Mouse (Mus musculus): ENCODE data around the gene Nxf7.
"Not testable (repeated sequence)": the region's sequence is repeated elsewhere in the genome, so short reads cannot be mapped to it uniquely, and the experiment has no call there.

Nxf7 gene

GRCm38 (mm10) chrX:135598677-135599076, at the start of gene Nxf7:
TSS of gene Nxf7 (minus strand) at chrX:135598777.
- no peak for DNase-seq (ENCODE audit: low spot score)

GRCm38 (mm10) chrX:135627605-135628004, 29.0 kb upstream of the Nxf7 start, which contains the start of gene Prame:
TSS of gene Prame (minus strand) at chrX:135627705.
- no peak for DNase-seq (ENCODE audit: low spot score)

- DNase-seq (ENCODE audit: low spot score): peak; percentile 15
Observed at GRCm38 (mm10) chrX:135601298-135602029, 2.9 kb upstream of the Nxf7 start.

DNA sequence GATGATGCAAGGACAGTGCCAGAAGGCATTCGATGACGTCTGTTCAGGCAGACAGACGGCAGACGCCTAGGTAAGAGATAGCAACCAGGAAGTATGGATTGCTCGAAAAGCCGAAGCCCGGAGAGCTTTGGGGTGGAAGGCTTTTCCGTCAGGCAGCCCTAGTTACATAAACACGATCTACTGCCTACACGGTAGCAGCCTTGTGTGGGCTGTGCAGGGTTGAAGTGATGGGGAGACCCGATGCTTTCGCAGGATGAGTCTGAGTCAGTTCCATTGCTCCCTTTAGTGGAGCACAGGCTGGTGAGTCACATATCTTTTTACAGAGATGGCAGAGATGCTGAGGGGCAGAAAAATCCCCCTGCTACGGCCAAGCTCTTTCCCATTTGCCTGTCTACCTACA, 481 bp downstream of the Nxf7 start:
- no peak for DNase-seq (ENCODE audit: low spot score)

DNA sequence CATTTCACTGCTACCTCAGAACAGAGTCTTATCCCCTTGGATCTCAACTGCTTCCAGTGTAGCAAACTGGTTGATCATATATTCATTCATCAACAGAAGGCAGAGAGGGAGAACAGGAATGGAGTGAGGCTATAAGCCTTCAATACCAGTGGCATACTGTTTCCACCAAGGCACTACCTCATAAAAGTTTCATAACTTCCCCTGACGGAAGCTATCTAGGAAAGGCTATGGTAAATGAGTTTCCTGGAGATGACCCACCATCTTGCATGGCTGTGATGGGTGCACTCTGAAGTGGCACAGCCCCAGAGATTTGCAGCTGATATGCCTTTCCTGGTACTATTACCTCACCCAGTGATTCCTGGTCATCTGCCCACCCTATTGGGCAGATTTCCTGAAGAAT, 22.2 kb downstream of the Nxf7 start:
- no peak for DNase-seq (ENCODE audit: low spot score)

- DNase-seq (ENCODE audit: low spot score): not testable (repeated sequence)
Observed at GRCm38 (mm10) chrX:135574958-135575628, 23.5 kb downstream of the Nxf7 start.

GRCm38 (mm10) chrX:135574261-135574957, 24.2 kb downstream of the Nxf7 start:
- DNase-seq (ENCODE audit: low spot score): peak; percentile 6

DNA sequence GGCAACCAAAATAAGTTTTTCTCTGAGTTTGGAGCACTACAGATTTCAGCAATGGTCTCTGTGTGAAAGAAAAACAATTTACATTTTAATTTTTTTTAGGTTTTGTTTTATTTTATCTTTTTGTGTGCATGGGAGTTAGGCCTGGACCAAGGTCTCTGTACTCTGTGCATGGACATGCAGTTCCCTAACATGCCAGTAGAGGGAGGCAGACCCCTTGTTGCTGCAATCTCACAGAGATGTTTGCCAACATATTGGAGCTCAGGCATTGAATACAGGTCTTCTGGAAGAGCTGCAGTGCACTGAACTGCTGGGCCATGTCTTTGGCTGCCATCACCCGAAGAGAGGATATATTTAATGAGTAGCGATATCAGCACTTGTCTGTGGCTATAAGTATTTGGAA, 29.1 kb downstream of the Nxf7 start:
- DNase-seq (ENCODE audit: low spot score): peak; percentile 59

DNA sequence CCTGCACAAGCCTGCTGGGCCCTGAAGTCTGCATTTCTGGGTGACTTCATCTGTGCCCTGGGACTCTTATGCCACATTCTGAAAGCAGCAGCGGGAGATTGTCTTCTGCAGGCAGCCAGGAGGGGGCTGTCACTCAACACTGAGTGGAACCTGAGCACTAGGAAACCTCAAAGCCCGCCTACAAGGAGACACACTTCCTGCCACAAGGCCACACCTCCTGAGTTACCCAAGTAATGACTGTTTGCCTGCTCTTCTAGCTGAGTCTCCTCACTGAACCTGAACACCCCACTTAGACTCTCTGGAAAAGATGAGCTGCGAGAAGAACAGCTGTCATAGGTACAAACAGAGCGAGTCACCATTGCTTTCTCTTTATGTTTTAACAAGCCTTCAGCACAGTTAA, 33.6 kb downstream of the Nxf7 start:
- DNase-seq (ENCODE audit: low spot score): not testable (repeated sequence)

- DNase-seq (ENCODE audit: low spot score): no peak
Observed at GRCm38 (mm10) chrX:135562841-135563240, 35.7 kb downstream of the Nxf7 start.

- not testable (repeated sequence) for DNase-seq (ENCODE audit: low spot score)
Observed at GRCm38 (mm10) chrX:135561693-135562092, 36.9 kb downstream of the Nxf7 start.

DNA sequence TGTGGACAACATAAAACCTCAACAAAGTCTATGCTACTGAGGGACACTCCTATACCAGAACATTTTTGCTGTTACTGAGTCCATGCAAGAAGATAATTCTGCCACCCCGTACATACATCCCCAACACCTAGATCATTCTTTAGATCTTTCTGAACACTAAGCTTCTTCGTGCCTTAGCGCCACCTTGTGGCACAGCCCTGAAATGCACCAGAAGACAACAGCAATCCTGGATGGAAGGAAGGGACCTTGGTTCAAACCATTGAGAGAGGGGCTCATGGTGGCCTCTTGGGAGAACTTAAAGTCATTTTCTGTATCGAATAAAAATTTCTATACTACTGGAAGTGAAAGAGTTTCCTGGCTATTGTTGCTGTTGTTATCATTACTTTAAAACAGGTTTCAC, 37.6 kb downstream of the Nxf7 start:
- DNase-seq (ENCODE audit: low spot score): peak; percentile 44

DNA sequence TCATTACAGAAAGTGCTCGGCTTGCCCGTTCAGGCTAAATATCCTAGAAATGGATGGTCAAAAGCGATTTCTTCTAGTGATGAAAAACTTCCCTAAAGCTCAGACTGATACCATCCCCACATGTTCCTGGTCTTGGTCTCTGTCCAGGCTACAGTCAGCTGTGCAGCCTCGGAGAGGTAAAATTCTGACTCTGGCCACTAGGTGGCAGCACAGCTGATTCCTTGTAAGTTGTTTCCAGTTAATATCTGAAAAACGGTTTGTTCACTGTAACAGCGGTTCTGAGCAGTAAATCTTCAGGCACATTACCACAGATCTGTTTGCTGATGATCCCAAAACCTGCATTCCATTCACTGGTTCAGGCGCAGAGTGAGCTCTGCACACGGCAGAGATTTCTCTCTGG, 38.9 kb downstream of the Nxf7 start:
- peak; percentile 26 for DNase-seq (ENCODE audit: low spot score)

Measured in urinary bladder, postnatal 14 days (tissue).